Mouse (Mus musculus) midbrain, embryonic 14.5 days (tissue): ENCODE measurements around the gene Ins2. TPM values are rescaled to one million over a fixed set of nuclear protein-coding genes. Genes with fewer than 3 reads are reported as not detected.
A peak's percentile ranks its signal among the peaks of the same experiment; 100 is the strongest.

Experiments
- ATAC-seq: fragments of 200-750 bp; cut with Nextera tagmentation; 2 replicates; pipeline ENCODE4 v1.8.0; 2017; ENCODE audit warnings: moderate number of reproducible peaks, moderate library complexity; ENCODE audit not compliant: low FRiP score, low TSS enrichment
- DNase-seq: peaks from one replicate; pipeline ENCODE4 v3.0.0-alpha.2; 2015
- H3K27ac ChIP-seq: fragments of 300-500 bp; sonication (generic); replicated peaks from 2 replicates; pipeline ENCODE4 v1.5.1; 2014; ENCODE audit warnings: mild to moderate bottlenecking, low read depth, low read length, moderate library complexity
- H3K27me3 ChIP-seq: fragments of 300-500 bp; sonication (generic); 2 replicates; pipeline ENCODE4 v1.6.1; 2014; ENCODE audit warnings: low read length, control low read depth, mixed read lengths; ENCODE audit not compliant: control insufficient read depth, insufficient read depth
- H3K36me3 ChIP-seq: fragments of 300-500 bp; sonication (generic); 2 replicates; pipeline ENCODE4 v1.6.1; 2014; ENCODE audit warnings: low read length, control low read depth; ENCODE audit not compliant: control insufficient read depth, insufficient read depth
- H3K4me1 ChIP-seq: fragments of 300-500 bp; sonication (generic); 2 replicates; pipeline ENCODE4 v1.6.1; 2014; ENCODE audit warnings: mild to moderate bottlenecking, antibody characterized with exemption, low read length, control low read depth; ENCODE audit not compliant: control insufficient read depth, insufficient read depth
- H3K4me2 ChIP-seq: fragments of 300-500 bp; sonication (generic); 2 replicates; pipeline ENCODE4 v1.6.1; 2014; ENCODE audit warnings: mild to moderate bottlenecking, low read length, moderate library complexity
- H3K4me3 ChIP-seq: fragments of 300-500 bp; sonication (generic); replicated peaks from 2 replicates; pipeline ENCODE4 v1.5.1; 2014; ENCODE audit warnings: low read depth, low read length
- H3K9ac ChIP-seq: fragments of 300-500 bp; sonication (generic); replicated peaks from 2 replicates; pipeline ENCODE4 v1.6.1; 2014; ENCODE audit warnings: mild to moderate bottlenecking, low read length, moderate library complexity
- H3K9me3 ChIP-seq: fragments of 300-500 bp; sonication (generic); 2 replicates; pipeline ENCODE4 v1.6.1; 2016; ENCODE audit warnings: low read length, control low read depth, mixed read lengths; ENCODE audit not compliant: control insufficient read depth
- WGBS: fragments of 180-500 bp; shearing (Covaris S2); extraction: QIAGEN DNeasy Blood & Tissue Kit; methylation state at CpG from one replicate; pipeline ENCODE4 v1.1.7; 2014; 5-methylcytosine and 5-hydroxymethylcytosine counted together
- polyA plus RNA-seq: library from polyadenylated mRNA; unstranded; fragments of >200 nt; fragmentation: Nextera tagmentation; extraction: Ambion mirVana; gene quantifications from 2 replicates; pipeline ENCODE4 v1.2.1, GENCODE M21; 2014

Gene Ins2
- polyA plus RNA-seq, 1 experiment from 2014 or later: not detected

DNA sequence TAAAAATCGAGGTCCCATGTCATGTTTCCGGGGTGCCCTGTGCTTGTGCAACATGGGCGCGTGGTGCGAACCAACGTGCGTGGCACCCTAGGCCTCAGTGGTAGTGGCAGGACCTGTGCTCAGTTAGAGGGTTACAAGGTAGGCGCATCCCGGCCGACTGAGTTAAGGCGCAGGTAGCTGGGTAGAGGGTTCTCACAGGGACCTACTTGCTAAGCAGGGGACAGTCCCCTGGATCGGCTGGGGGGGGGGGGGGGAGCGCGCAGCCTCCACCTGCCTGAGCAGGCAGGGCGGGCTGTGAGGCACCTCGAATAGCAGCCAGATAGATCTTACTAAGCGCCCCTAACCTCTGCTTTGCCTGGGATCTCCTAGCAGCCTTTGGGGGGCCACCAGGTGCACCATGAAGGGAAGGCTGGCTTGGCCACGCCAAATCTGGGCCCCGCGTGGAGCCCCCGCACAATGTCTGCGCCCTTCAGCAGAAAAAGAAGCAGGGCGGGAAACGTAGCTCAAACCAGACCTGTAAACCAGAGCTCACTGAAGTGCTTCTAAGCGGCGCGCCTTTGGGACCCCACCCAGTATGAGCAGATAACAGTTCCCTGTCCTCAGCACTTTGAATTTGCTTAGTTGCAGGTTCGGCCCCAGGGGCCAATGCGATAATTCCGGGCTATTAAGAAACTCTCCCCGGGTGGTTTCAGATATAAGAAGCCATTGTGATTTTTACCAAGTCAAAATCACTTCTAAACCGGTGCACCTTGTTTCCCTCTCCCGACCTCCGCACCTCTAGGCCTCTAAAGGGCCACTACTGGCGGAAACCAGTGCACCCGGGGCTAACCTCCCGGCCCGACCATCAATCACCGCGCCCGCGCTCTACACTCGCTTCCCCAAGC is 83.2 kb downstream of the Ins2 start:
- peaks cover 8% of the 10 kb centered on the region; the same call in 1 of the 2 replicates for H3K4me1 ChIP-seq
- peak overlapping the region; percentile 26 for H3K4me3 ChIP-seq
- H3K36me3 ChIP-seq: no peaks in the 10 kb centered on the region
- DNase-seq (peak; percentile 26), ATAC-seq (no peak)
- WGBS: 1% methylated on average over 43 of the region's 43 CpGs
- H3K27ac ChIP-seq: no peak overlapping the region
- H3K9ac ChIP-seq: no peak overlapping the region
- H3K27me3 ChIP-seq: peaks cover 99% of the 10 kb centered on the region
- H3K4me2 ChIP-seq: peak overlapping the region; percentile 46
- H3K9me3 ChIP-seq: no peaks in the 10 kb centered on the region

DNA sequence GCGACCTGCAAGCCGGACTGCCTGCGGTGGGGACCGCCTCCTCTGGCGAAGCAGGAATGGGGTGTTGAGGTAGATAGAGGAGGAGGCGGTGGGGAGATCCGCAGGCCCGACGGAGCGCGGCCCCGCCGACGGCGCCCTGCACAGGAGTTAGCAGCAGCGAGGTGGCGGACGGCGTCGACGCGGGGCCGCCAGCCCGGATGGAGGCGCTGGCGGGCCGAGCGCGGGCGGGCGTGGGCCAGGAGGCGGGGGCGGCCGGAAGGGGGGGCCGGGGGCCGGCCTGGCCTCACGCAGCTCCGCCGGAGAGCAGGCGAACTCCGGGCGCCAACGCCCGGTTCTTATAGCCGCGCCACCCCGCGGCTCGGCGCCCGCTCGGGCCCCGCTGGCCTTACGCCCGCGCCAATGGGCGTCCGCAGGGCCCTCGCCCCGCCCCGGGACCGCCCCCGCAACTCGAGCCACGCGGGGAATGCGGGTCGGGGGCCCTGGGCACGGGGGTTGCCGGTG is 84.0 kb downstream of the Ins2 start:
- Histone ChIP-seq H3K27me3 (peaks cover 99% of the 10 kb centered on the region), H3K9me3 (no peaks in the 10 kb centered on the region), H3K4me3 (peak overlapping the region; percentile 26), H3K27ac (no peak overlapping the region), H3K4me1 (peaks cover 8% of the 10 kb centered on the region; the same call in 1 of the 2 replicates), H3K36me3 (no peaks in the 10 kb centered on the region), H3K9ac (no peak overlapping the region), H3K4me2 (peak overlapping the region; percentile 46)
- DNase-seq: peak; percentile 54
- 0 out of 2 replicates have a peak, but pooled peaks have one; percentile 12 for ATAC-seq
- under 1% methylated on average over 66 of the region's 70 CpGs for whole genome bisulfite sequencing

GRCm38 (mm10) chr7:142658681-142659180 is 84.5 kb downstream of the Ins2 start:
- H3K36me3 ChIP-seq: no peaks in the 10 kb centered on the region
- no peak overlapping the region for H3K27ac ChIP-seq
- H3K4me3 ChIP-seq: peak overlapping the region; percentile 26
- DNase-seq (peak; percentile 58), ATAC-seq (peak; percentile 21; the same call in 1 of the 2 replicates)
- WGBS: under 1% methylated on average over 39 of the region's 40 CpGs
- peaks cover 99% of the 10 kb centered on the region for H3K27me3 ChIP-seq
- peaks cover 8% of the 10 kb centered on the region; the same call in 1 of the 2 replicates for H3K4me1 ChIP-seq
- H3K4me2 ChIP-seq: peak overlapping the region; percentile 46
- no peaks in the 10 kb centered on the region for H3K9me3 ChIP-seq
- no peak overlapping the region for H3K9ac ChIP-seq

GRCm38 (mm10) chr7:142657821-142658614 is 85.2 kb downstream of the Ins2 start:
- Histone ChIP-seq H3K4me2 (peak overlapping the region; percentile 46), H3K4me1 (peaks cover 8% of the 10 kb centered on the region; the same call in 1 of the 2 replicates), H3K36me3 (no peaks in the 10 kb centered on the region), H3K9ac (no peak overlapping the region), H3K9me3 (no peaks in the 10 kb centered on the region), H3K27ac (no peak overlapping the region), H3K27me3 (peaks cover 96% of the 10 kb centered on the region), H3K4me3 (peak overlapping the region; percentile 26)
- ATAC-seq: no peak
- peak; percentile 48 for DNase-seq
- WGBS: 1% methylated on average over 34 of the region's 34 CpGs

GRCm38 (mm10) chr7:142657341-142657791 is 85.8 kb downstream of the Ins2 start:
- DNase-seq (no peak), ATAC-seq (no peak)
- no peak overlapping the region for H3K4me2 ChIP-seq
- H3K4me3 ChIP-seq: no peak overlapping the region
- no peak overlapping the region for H3K9ac ChIP-seq
- no peaks in the 10 kb centered on the region for H3K9me3 ChIP-seq
- peaks cover 89% of the 10 kb centered on the region for H3K27me3 ChIP-seq
- no peaks in the 10 kb centered on the region for H3K36me3 ChIP-seq
- peaks cover 8% of the 10 kb centered on the region; the same call in 1 of the 2 replicates for H3K4me1 ChIP-seq
- H3K27ac ChIP-seq: no peak overlapping the region
- WGBS: 10% methylated on average over 6 of the region's 9 CpGs

- ATAC-seq (no peak), DNase-seq (no peak)
- Histone ChIP-seq H3K27me3 (peaks cover 78% of the 10 kb centered on the region), H3K4me3 (no peak overlapping the region), H3K36me3 (no peaks in the 10 kb centered on the region), H3K4me2 (no peak overlapping the region), H3K9me3 (no peaks in the 10 kb centered on the region), H3K4me1 (peaks cover 8% of the 10 kb centered on the region; the same call in 1 of the 2 replicates), H3K9ac (no peak overlapping the region), H3K27ac (no peak overlapping the region)
- 24% methylated on average over 4 of the region's 4 CpGs for WGBS
These were observed 87.1 kb downstream of the Ins2 start for GRCm38 (mm10) chr7:142656055-142656454.

DNA sequence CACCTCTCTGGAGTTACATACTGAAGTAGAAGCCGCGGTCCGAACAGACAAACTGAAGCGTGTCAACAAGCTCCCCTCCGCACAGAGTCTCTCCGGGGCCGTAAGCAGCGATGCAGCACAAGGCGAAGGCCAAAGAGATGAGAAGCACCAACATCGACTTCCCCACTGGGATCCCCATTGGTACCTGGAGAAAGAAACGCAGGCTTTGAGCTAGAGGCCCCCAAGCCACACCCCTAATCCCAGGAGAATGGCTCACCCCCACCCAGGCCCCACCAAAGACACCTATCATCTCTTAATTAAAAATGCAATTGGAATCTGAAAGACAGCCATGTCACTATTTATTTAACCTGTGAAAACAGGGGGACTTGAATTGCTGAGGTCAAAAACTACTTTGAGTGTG is 87.5 kb downstream of the Ins2 start:
- H3K4me3 ChIP-seq: no peak overlapping the region
- H3K4me2 ChIP-seq: no peak overlapping the region
- no peak overlapping the region for H3K27ac ChIP-seq
- no peaks in the 10 kb centered on the region for H3K9me3 ChIP-seq
- no peak for ATAC-seq
- H3K9ac ChIP-seq: no peak overlapping the region
- WGBS: 3% methylated on average over 11 of the region's 11 CpGs
- H3K36me3 ChIP-seq: no peaks in the 10 kb centered on the region
- H3K27me3 ChIP-seq: peaks cover 73% of the 10 kb centered on the region
- DNase-seq: no peak
- peaks cover 7% of the 10 kb centered on the region; the same call in 1 of the 2 replicates for H3K4me1 ChIP-seq

DNA sequence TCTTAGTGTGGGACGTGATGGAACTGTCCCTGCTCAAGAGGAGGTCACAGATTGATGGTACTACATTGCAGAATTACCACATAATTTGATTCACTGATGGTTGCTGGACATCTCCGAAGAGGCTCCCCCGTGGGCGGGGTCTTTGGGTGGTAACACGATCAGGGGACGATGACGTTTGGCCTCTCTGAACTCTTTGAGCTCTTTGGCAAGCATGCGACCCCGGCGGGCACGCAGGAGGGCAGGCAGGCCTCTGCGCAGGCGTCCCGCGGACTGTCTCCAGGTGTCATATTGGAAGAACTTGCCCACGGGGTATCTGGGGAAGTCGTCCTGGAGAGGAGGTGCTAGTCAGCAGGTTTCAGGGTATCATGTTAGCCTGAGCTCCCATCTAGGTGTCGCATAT is 89.5 kb downstream of the Ins2 start:
- peaks cover 54% of the 10 kb centered on the region for H3K27me3 ChIP-seq
- H3K36me3 ChIP-seq: no peaks in the 10 kb centered on the region
- no peak overlapping the region for H3K9ac ChIP-seq
- H3K4me2 ChIP-seq: no peak overlapping the region
- H3K4me3 ChIP-seq: no peak overlapping the region
- H3K27ac ChIP-seq: no peak overlapping the region
- H3K9me3 ChIP-seq: no peaks in the 10 kb centered on the region
- ATAC-seq (no peak), DNase-seq (peak; percentile 13)
- 3% methylated on average over 18 of the region's 18 CpGs for whole genome bisulfite sequencing
- peaks cover 2% of the 10 kb centered on the region; the same call in 1 of the 2 replicates for H3K4me1 ChIP-seq
